Mouse (Mus musculus) right cerebral cortex, postnatal 4 days (tissue): Measurements from ENCODE around the gene Srp9.

Experiments
- DNase-seq: peaks from one replicate; pipeline ENCODE4 v3.0.0-alpha.2; 2022

Gene Srp9

GRCm38 (mm10) chr1:182107251-182107650 is 17.3 kb upstream of the Srp9 start:
- DNase-seq: no peak

- DNase-seq: no peak
Measured at GRCm38 (mm10) chr1:182108397-182109099, 16.0 kb upstream of the Srp9 start.

- no peak for DNase-seq
Measured at GRCm38 (mm10) chr1:182110185-182110584, 14.4 kb upstream of the Srp9 start.

- no peak for DNase-seq
Measured at GRCm38 (mm10) chr1:182110708-182111385, 13.7 kb upstream of the Srp9 start.

GRCm38 (mm10) chr1:182111386-182112317 is 12.9 kb upstream of the Srp9 start:
- DNase-seq: peak; percentile 44

- no peak for DNase-seq
Measured at GRCm38 (mm10) chr1:182112385-182112784, 12.2 kb upstream of the Srp9 start.

GRCm38 (mm10) chr1:182113131-182113530 is 11.4 kb upstream of the Srp9 start:
- DNase-seq: no peak

- no peak for DNase-seq
Measured at GRCm38 (mm10) chr1:182113587-182114500, 10.7 kb upstream of the Srp9 start.

- DNase-seq: no peak
Measured at GRCm38 (mm10) chr1:182115197-182115596, 9.3 kb upstream of the Srp9 start.

- DNase-seq: peak; percentile 49
Measured at GRCm38 (mm10) chr1:182115651-182116408, 8.7 kb upstream of the Srp9 start.

- DNase-seq: no peak
Measured at GRCm38 (mm10) chr1:182122413-182122812, 2.1 kb upstream of the Srp9 start.

- peak; percentile 81 for DNase-seq
Measured at GRCm38 (mm10) chr1:182124924-182125368, 409 bp downstream of the Srp9 start.

- peak; percentile 52 for DNase-seq
Measured at GRCm38 (mm10) chr1:182130830-182131229, 6.3 kb downstream of the Srp9 start.

- no peak for DNase-seq
Measured at GRCm38 (mm10) chr1:182137204-182138125, 12.9 kb downstream of the Srp9 start.

GRCm38 (mm10) chr1:182138172-182138571 is 13.6 kb downstream of the Srp9 start:
- DNase-seq: no peak

- DNase-seq: no peak
Measured at GRCm38 (mm10) chr1:182139937-182140336, 15.4 kb downstream of the Srp9 start.

- DNase-seq: peak; percentile 74
Measured at GRCm38 (mm10) chr1:182140370-182140769, 15.8 kb downstream of the Srp9 start.

GRCm38 (mm10) chr1:182142725-182143124 is 18.2 kb downstream of the Srp9 start:
- no peak for DNase-seq

- DNase-seq: no peak
Measured at GRCm38 (mm10) chr1:182143288-182143687, 18.8 kb downstream of the Srp9 start.

GRCm38 (mm10) chr1:182145546-182145945 is 21.0 kb downstream of the Srp9 start:
- DNase-seq: no peak
